Mouse (Mus musculus): ENCODE measurements at regions not wholly inside any gene's neighbourhood (a gene's known extent, or its start where the extent isn't known, plus 50 kb on each side); places are given as distances from the start of the nearest gene placed in this dataset.
"Not testable (repeated sequence)": the region's sequence is repeated elsewhere in the genome, so short reads cannot be mapped to it uniquely, and the experiment has no call there.

DNA sequence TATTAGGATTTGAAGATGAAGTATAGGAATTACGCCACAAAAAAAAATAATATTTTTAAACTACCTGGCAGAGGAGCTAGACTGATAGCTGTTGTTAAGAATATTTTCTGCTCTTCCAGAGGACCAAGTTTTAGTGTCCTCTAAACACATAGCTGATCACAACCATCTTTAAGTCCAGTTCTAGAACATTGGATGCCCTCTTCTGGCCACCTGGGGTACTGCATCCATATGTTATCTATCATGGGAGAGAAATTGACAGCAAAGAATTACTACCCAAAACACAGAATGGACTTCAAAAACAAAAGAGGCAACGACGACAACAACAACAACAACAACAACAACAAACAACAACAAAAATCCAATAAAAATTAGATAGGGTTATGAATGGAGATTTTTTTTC, 71.0 kb upstream of the Prl4a1 start:
- DNase-seq (ENCODE audit: low spot score) = peak; percentile 2

GRCm38 (mm10) chr13:27960421-27960820, 55.6 kb upstream of the Prl4a1 start:
- DNase-seq (ENCODE audit: low spot score) = not testable (repeated sequence)

GRCm38 (mm10) chr13:27962381-27962780, 53.6 kb upstream of the Prl4a1 start:
- DNase-seq (ENCODE audit: low spot score) = not testable (repeated sequence)

GRCm38 (mm10) chr13:27966021-27966420, 50.0 kb upstream of the Prl4a1 start:
- DNase-seq (ENCODE audit: low spot score) = not testable (repeated sequence)

All from ovary, postnatal 10 days (tissue).